Comparison of ENCODE assay signal across 13 mouse cellular contexts in genomic region chr9:120116184-120116624, GRCm38 (mm10). TPM values are rescaled to one million over a fixed set of nuclear protein-coding genes. Genes with fewer than 3 reads are reported as not detected.
DNase-seq lines count a peak whose midpoint lies in the region; ATAC-seq and TF ChIP-seq lines count a peak whose summit lies in the region.
"Had no signal": no experiment of that assay in that cellular context is flagged by ENCODE, and none has a peak within 500 bp of the region (broad histone marks: within the 10 kb centered on the region; RNA-seq: fewer than 3 reads in every experiment).

No protein-coding gene starts in this region.

- H3K9ac ChIP-seq in heart, embryonic 13.5 days, result peak overlapping the region; percentile 64; the same call in 1 of the 2 replicates
- H3K9ac ChIP-seq in intestine, postnatal 0 days (ENCODE audit: low read depth, low read length), result no peak overlapping the region
- H3K9ac ChIP-seq in forebrain, postnatal 0 days, result no peak overlapping the region
- H3K9ac ChIP-seq in hindbrain, embryonic 14.5 days, result no peak overlapping the region

- WGBS in heart, embryonic 13.5 days, result 74% methylated on average over 8 of the region's 8 CpGs
- 50% methylated on average over 8 of the region's 8 CpGs for WGBS in intestine, postnatal 0 days
- 71% methylated on average over 8 of the region's 8 CpGs for WGBS in small intestine, adult 2 months
- WGBS in forebrain, postnatal 0 days, result 86% methylated on average over 8 of the region's 8 CpGs
- 94% methylated on average over 8 of the region's 8 CpGs for WGBS in hindbrain, embryonic 14.5 days

- H3K4me2 ChIP-seq in heart, embryonic 13.5 days, result peak overlapping the region; percentile 48
- 0 out of 2 replicates have a peak overlapping the region, but pooled peaks have one; percentile 13 for H3K4me2 ChIP-seq in intestine, postnatal 0 days (replicated peaks; ENCODE audit: low read depth)
- H3K4me2 ChIP-seq in forebrain, postnatal 0 days (ENCODE audit: low read depth), result no peak overlapping the region
- H3K4me2 ChIP-seq in hindbrain, embryonic 14.5 days (replicated peaks), result no peak overlapping the region

- no peak for ATAC-seq in heart, embryonic 13.5 days (ENCODE audit: extremely low read depth, insufficient number of reproducible peaks, low FRiP score, low TSS enrichment)
- peak; percentile 32; the same call in 1 of the 2 replicates for ATAC-seq in intestine, postnatal 0 days
- no peak for ATAC-seq in forebrain, postnatal 0 days
- no peak for ATAC-seq in hindbrain, embryonic 14.5 days (ENCODE audit: low FRiP score)

- no peak for TF ChIP-seq CTCF in bone marrow macrophage, adult 2 months (IDR thresholded peaks at IDR 0.05; ENCODE audit: low read depth, low read length)
- no peak for TF ChIP-seq CTCF in intestine, postnatal 0 days (IDR thresholded peaks at IDR 0.05; ENCODE audit: low read depth)
- no peak for TF ChIP-seq CTCF in small intestine, adult 2 months (IDR thresholded peaks at IDR 0.05; ENCODE audit: extremely low read depth, insufficient read length, insufficient replicate concordance, low read depth, low read length)
- TF ChIP-seq CTCF in forebrain, postnatal 0 days (IDR thresholded peaks at IDR 0.05; ENCODE audit: low read depth), result no peak

- peaks cover 23% of the 10 kb centered on the region for H3K4me1 ChIP-seq in heart, embryonic 13.5 days
- peaks cover 37% of the 10 kb centered on the region for H3K4me1 ChIP-seq in bone marrow macrophage, adult 2 months (ENCODE audit: control insufficient read depth, insufficient read depth, low read length)
- H3K4me1 ChIP-seq in intestine, postnatal 0 days (replicated peaks; ENCODE audit: control insufficient read depth, insufficient read depth, low read length), result 0 out of 2 replicates have a peak, but pooled peaks cover 2% of the 10 kb centered on the region
- H3K4me1 ChIP-seq in small intestine, adult 2 months (ENCODE audit: control insufficient read depth, insufficient read depth, insufficient read length, low read length), result peaks cover 14% of the 10 kb centered on the region
- no peaks in the 10 kb centered on the region for H3K4me1 ChIP-seq in forebrain, postnatal 0 days (ENCODE audit: insufficient read depth)
- H3K4me1 ChIP-seq in hindbrain, embryonic 14.5 days (replicated peaks; ENCODE audit: control insufficient read depth, insufficient read depth, low read length), result peaks cover 3% of the 10 kb centered on the region; the same call in 1 of the 2 replicates

- H3K36me3 ChIP-seq in heart, embryonic 13.5 days, result peaks cover 48% of the 10 kb centered on the region
- H3K36me3 ChIP-seq in intestine, postnatal 0 days (ENCODE audit: control insufficient read depth, insufficient read depth), result peaks cover 40% of the 10 kb centered on the region
- peaks cover 41% of the 10 kb centered on the region for H3K36me3 ChIP-seq in small intestine, adult 2 months (ENCODE audit: control insufficient read depth, insufficient read depth, low read length)
- peaks cover 37% of the 10 kb centered on the region for H3K36me3 ChIP-seq in forebrain, postnatal 0 days (ENCODE audit: insufficient read depth)
- peaks cover 46% of the 10 kb centered on the region for H3K36me3 ChIP-seq in hindbrain, embryonic 14.5 days (replicated peaks; ENCODE audit: control insufficient read depth, insufficient read depth)

- DNase-seq in heart, postnatal 36 days, result no peak
- DNase-seq in kidney, postnatal 10 days, result no peak
- DNase-seq in forebrain, postnatal 0 days, result no peak
- DNase-seq in hindbrain, embryonic 14.5 days (ENCODE audit: low spot score), result no peak
- DNase-seq: cerebellum, postnatal 25 days had no signal

- no peak for TF ChIP-seq POLR2A in bone marrow macrophage, adult 2 months (IDR thresholded peaks at IDR 0.05; ENCODE audit: borderline replicate concordance, low read depth, low read length)
- TF ChIP-seq POLR2A in small intestine, adult 2 months (IDR thresholded peaks at IDR 0.05; ENCODE audit: low read depth, low read length), result no peak

- H3K4me3 ChIP-seq in heart, embryonic 13.5 days, result peak overlapping the region; percentile 16
- H3K4me3 ChIP-seq in bone marrow macrophage, adult 2 months (ENCODE audit: insufficient read depth, low read length), result no peak overlapping the region
- H3K4me3 ChIP-seq in intestine, postnatal 0 days (ENCODE audit: low read depth, low read length), result no peak overlapping the region
- no peak overlapping the region for H3K4me3 ChIP-seq in small intestine, adult 2 months (ENCODE audit: low read depth, low read length)
- H3K4me3 ChIP-seq in forebrain, postnatal 0 days (ENCODE audit: low read depth, low read length), result no peak overlapping the region
- H3K4me3 ChIP-seq in hindbrain, embryonic 14.5 days (replicated peaks; ENCODE audit: low read length), result no peak overlapping the region
- H3K4me3 ChIP-seq: layer of hippocampus, adult 2 months had no signal

- no peaks in the 10 kb centered on the region for H3K9me3 ChIP-seq in heart, embryonic 13.5 days
- H3K9me3 ChIP-seq in intestine, postnatal 0 days (ENCODE audit: control insufficient read depth), result no peaks in the 10 kb centered on the region
- H3K9me3 ChIP-seq in forebrain, postnatal 0 days (ENCODE audit: low read length), result no peaks in the 10 kb centered on the region
- no peaks in the 10 kb centered on the region for H3K9me3 ChIP-seq in hindbrain, embryonic 14.5 days (ENCODE audit: control insufficient read depth, low read length)

- intact Hi-C loops in heart, postnatal 36 days (cut with DNase I), result no loop called here

- no peaks in the 10 kb centered on the region for H3K27me3 ChIP-seq in heart, embryonic 13.5 days (replicated peaks)
- H3K27me3 ChIP-seq in intestine, postnatal 0 days (replicated peaks; ENCODE audit: control insufficient read depth, insufficient read depth, low read length), result no peaks in the 10 kb centered on the region
- no peaks in the 10 kb centered on the region for H3K27me3 ChIP-seq in small intestine, adult 2 months (ENCODE audit: control insufficient read depth, insufficient read depth, low read length)
- H3K27me3 ChIP-seq in forebrain, postnatal 0 days (ENCODE audit: insufficient read depth, low read length), result no peaks in the 10 kb centered on the region
- H3K27me3 ChIP-seq in hindbrain, embryonic 14.5 days (ENCODE audit: control insufficient read depth, insufficient read depth, low read length), result no peaks in the 10 kb centered on the region

- peak overlapping the region; percentile 58 for H3K27ac ChIP-seq in heart, embryonic 13.5 days (replicated peaks)
- peak overlapping the region; percentile 70 for H3K27ac ChIP-seq in bone marrow macrophage, adult 2 months (ENCODE audit: insufficient read depth, low read depth, low read length)
- H3K27ac ChIP-seq in intestine, postnatal 0 days (ENCODE audit: low read depth, low read length), result no peak overlapping the region
- peak overlapping the region; percentile 39 for H3K27ac ChIP-seq in small intestine, adult 2 months (ENCODE audit: insufficient read depth, low read depth, low read length)
- no peak overlapping the region for H3K27ac ChIP-seq in forebrain, postnatal 0 days (ENCODE audit: low read depth, low read length)
- no peak overlapping the region for H3K27ac ChIP-seq in hindbrain, embryonic 14.5 days
- H3K27ac ChIP-seq: layer of hippocampus, adult 2 months had no signal

RNA-seq across cellular contexts. Expression of gene Slc25a38, which starts 6.0 kb away (rescaled TPM):
- 18.7 and 26.2 TPM in 2 replicates for polyA plus RNA-seq in heart, embryonic 13.5 days (2015; fragmentation: Nextera tagmentation; extraction: Ambion mirVana)
- total RNA-seq in heart, postnatal 36 days (2021), result 10 to 100 TPM; 18.9 to 21.1 TPM
- 18.5 and 18.7 TPM in 2 replicates for polyA plus RNA-seq in bone marrow macrophage, adult 2 months (2012; ENCODE audit: insufficient read depth, insufficient read length, missing spikeins)
- 15.8 and 16.1 TPM in 2 replicates for polyA plus RNA-seq in intestine, postnatal 0 days (2015; fragmentation: Nextera tagmentation; extraction: Ambion mirVana)
- polyA plus RNA-seq in small intestine, adult 2 months (2012; rRNA removed), result 15.0 and 29.4 TPM in 2 replicates
- 49.1 and 53.5 TPM in 2 replicates for total RNA-seq in forebrain, postnatal 0 days (2014; rRNA removed)
- polyA plus RNA-seq in forebrain, postnatal 0 days (2015; fragmentation: Nextera tagmentation; extraction: Ambion mirVana), result 30.8 and 31.4 TPM in 2 replicates
- polyA plus RNA-seq in hindbrain, embryonic 14.5 days (2014; fragmentation: Nextera tagmentation; extraction: Ambion mirVana), result 38.3 and 43.0 TPM in 2 replicates

RNA-seq across cellular contexts. Expression of gene Rpsa, which starts 11.3 kb away (rescaled TPM):
- polyA plus RNA-seq in heart, embryonic 13.5 days (2015; fragmentation: Nextera tagmentation; extraction: Ambion mirVana), result 944 and 956 TPM in 2 replicates
- total RNA-seq in heart, postnatal 36 days (2021), result 100 to 1,000 TPM; 494 to 510 TPM
- polyA plus RNA-seq in bone marrow macrophage, adult 2 months (2012; ENCODE audit: insufficient read depth, insufficient read length, missing spikeins), result 1,167 and 1,228 TPM in 2 replicates
- 654 and 675 TPM in 2 replicates for polyA plus RNA-seq in intestine, postnatal 0 days (2015; fragmentation: Nextera tagmentation; extraction: Ambion mirVana)
- polyA plus RNA-seq in small intestine, adult 2 months (2012; rRNA removed), result 1,611 and 2,329 TPM in 2 replicates
- 2,026 and 2,688 TPM in 2 replicates for total RNA-seq in forebrain, postnatal 0 days (2014; rRNA removed)
- polyA plus RNA-seq in forebrain, postnatal 0 days (2015; fragmentation: Nextera tagmentation; extraction: Ambion mirVana), result 949 and 1,184 TPM in 2 replicates
- 1,110 and 1,180 TPM in 2 replicates for polyA plus RNA-seq in hindbrain, embryonic 14.5 days (2014; fragmentation: Nextera tagmentation; extraction: Ambion mirVana)

RNA-seq across cellular contexts. Expression of gene Ccr8, which starts 24.3 kb away (rescaled TPM):
- 0.13 TPM in 1 of 2 replicates, not detected in the other for polyA plus RNA-seq in heart, embryonic 13.5 days (2015; fragmentation: Nextera tagmentation; extraction: Ambion mirVana)
- total RNA-seq in heart, postnatal 36 days (2021), result not detected
- polyA plus RNA-seq in bone marrow macrophage, adult 2 months (2012; ENCODE audit: insufficient read depth, insufficient read length, missing spikeins), result not detected in 2 replicates
- 0.25 and 0.42 TPM in 2 replicates for polyA plus RNA-seq in intestine, postnatal 0 days (2015; fragmentation: Nextera tagmentation; extraction: Ambion mirVana)
- polyA plus RNA-seq in small intestine, adult 2 months (2012; rRNA removed), result 0.18 and 0.25 TPM in 2 replicates
- total RNA-seq in forebrain, postnatal 0 days (2014; rRNA removed), result not detected in 2 replicates
- polyA plus RNA-seq in forebrain, postnatal 0 days (2015; fragmentation: Nextera tagmentation; extraction: Ambion mirVana), result not detected in 2 replicates
- polyA plus RNA-seq in hindbrain, embryonic 14.5 days (2014; fragmentation: Nextera tagmentation; extraction: Ambion mirVana), result not detected in 2 replicates
- total RNA-seq: heart, postnatal 25 days; layer of hippocampus, adult 2 months had no signal
- polyA plus RNA-seq: neural tube, embryonic 14.5 days had no signal

RNA-seq across cellular contexts. Expression of gene Mobp, which starts 33.3 kb away (rescaled TPM):
- polyA plus RNA-seq in heart, embryonic 13.5 days (2015; fragmentation: Nextera tagmentation; extraction: Ambion mirVana), result not detected in 2 replicates
- total RNA-seq in heart, postnatal 36 days (2021), result not detected
- polyA plus RNA-seq in bone marrow macrophage, adult 2 months (2012; ENCODE audit: insufficient read depth, insufficient read length, missing spikeins), result not detected in 2 replicates
- polyA plus RNA-seq in intestine, postnatal 0 days (2015; fragmentation: Nextera tagmentation; extraction: Ambion mirVana), result 0.05 TPM in 1 of 2 replicates, not detected in the other
- polyA plus RNA-seq in small intestine, adult 2 months (2012; rRNA removed), result not detected in 2 replicates
- 0.08 TPM in 1 of 2 replicates, not detected in the other for total RNA-seq in forebrain, postnatal 0 days (2014; rRNA removed)
- polyA plus RNA-seq in forebrain, postnatal 0 days (2015; fragmentation: Nextera tagmentation; extraction: Ambion mirVana), result 0.18 TPM in 1 of 2 replicates, not detected in the other
- polyA plus RNA-seq in hindbrain, embryonic 14.5 days (2014; fragmentation: Nextera tagmentation; extraction: Ambion mirVana), result 0.08 and 0.15 TPM in 2 replicates
- polyA plus RNA-seq: lung, embryonic 16.5 days had no signal

RNA-seq across cellular contexts. Expression of gene Cx3cr1, which starts 46.5 kb away (rescaled TPM):
- 7.2 and 9.3 TPM in 2 replicates for polyA plus RNA-seq in heart, embryonic 13.5 days (2015; fragmentation: Nextera tagmentation; extraction: Ambion mirVana)
- 1 to 10 TPM; 3.1 to 5.4 TPM for total RNA-seq in heart, postnatal 36 days (2021)
- 59.9 and 65.4 TPM in 2 replicates for polyA plus RNA-seq in bone marrow macrophage, adult 2 months (2012; ENCODE audit: insufficient read depth, insufficient read length, missing spikeins)
- 5.4 and 6.5 TPM in 2 replicates for polyA plus RNA-seq in intestine, postnatal 0 days (2015; fragmentation: Nextera tagmentation; extraction: Ambion mirVana)
- polyA plus RNA-seq in small intestine, adult 2 months (2012; rRNA removed), result 3.9 and 4.3 TPM in 2 replicates
- total RNA-seq in forebrain, postnatal 0 days (2014; rRNA removed), result 11.2 and 14.7 TPM in 2 replicates
- 5.1 and 10.6 TPM in 2 replicates for polyA plus RNA-seq in forebrain, postnatal 0 days (2015; fragmentation: Nextera tagmentation; extraction: Ambion mirVana)
- 6.5 and 9.0 TPM in 2 replicates for polyA plus RNA-seq in hindbrain, embryonic 14.5 days (2014; fragmentation: Nextera tagmentation; extraction: Ambion mirVana)

Comparison
In these comparisons a context has a peak if more than half of its experiments do, and no peak if none do; other contexts are left out.
1. H3K27ac ChIP-seq: peak in heart, embryonic 13.5 days (single experiment), bone marrow macrophage, adult 2 months (single experiment) and small intestine, adult 2 months (single experiment); none in intestine, postnatal 0 days (single experiment), forebrain, postnatal 0 days (single experiment) and hindbrain, embryonic 14.5 days (single experiment).
2. H3K4me2 ChIP-seq: peak in heart, embryonic 13.5 days (single experiment) and intestine, postnatal 0 days (single experiment); none in forebrain, postnatal 0 days (single experiment) and hindbrain, embryonic 14.5 days (single experiment).